Mouse (Mus musculus) forebrain, embryonic 10.5 days (tissue): ENCODE data around the gene Slc9a9. TPM values are rescaled to one million over a fixed set of nuclear protein-coding genes. Genes with fewer than 3 reads are reported as not detected.

Experiments used
- DNase-seq: peaks from one replicate; pipeline ENCODE4 v3.0.0-alpha.2; 2017; ENCODE audit warnings: low spot score; ENCODE audit errors: extremely low spot score
- H3K27ac ChIP-seq: fragments of 300-500 bp; sonication (generic); 2 replicates; pipeline ENCODE4 v1.5.1; 2016; ENCODE audit warnings: mild to moderate bottlenecking
- H3K27me3 ChIP-seq: fragments of 300-500 bp; sonication (generic); 2 replicates; pipeline ENCODE4 v1.6.1; 2016; ENCODE audit warnings: mild to moderate bottlenecking; ENCODE audit not compliant: poor library complexity, severe bottlenecking
- H3K36me3 ChIP-seq: fragments of 300-500 bp; sonication (generic); replicated peaks from 2 replicates; pipeline ENCODE4 v1.6.1; 2016; ENCODE audit warnings: mild to moderate bottlenecking, moderate library complexity
- H3K4me1 ChIP-seq: fragments of 300-500 bp; sonication (generic); 2 replicates; pipeline ENCODE4 v1.6.1; 2016
- H3K4me3 ChIP-seq: fragments of 300-500 bp; sonication (generic); 2 replicates; pipeline ENCODE4 v1.5.1; 2016; ENCODE audit warnings: mild to moderate bottlenecking, moderate library complexity
- H3K9me3 ChIP-seq: fragments of 300-500 bp; sonication (generic); 2 replicates; pipeline ENCODE4 v1.6.1; 2016; ENCODE audit warnings: mild to moderate bottlenecking, moderate library complexity
- WGBS: fragments of 180-500 bp; shearing (Covaris S2); methylation state at CpG from one replicate; pipeline ENCODE4 v1.1.7; 2016; 5-methylcytosine and 5-hydroxymethylcytosine counted together
- polyA plus RNA-seq: library from polyadenylated mRNA; unstranded; fragments of >200 nt; fragmentation: Nextera tagmentation; extraction: Ambion mirVana; gene quantifications from 2 replicates; pipeline ENCODE4 v1.2.1, GENCODE M21; 2016

Slc9a9 gene
- polyA plus RNA-seq, 1 experiment from 2014 or later: 1.2 TPM

DNA sequence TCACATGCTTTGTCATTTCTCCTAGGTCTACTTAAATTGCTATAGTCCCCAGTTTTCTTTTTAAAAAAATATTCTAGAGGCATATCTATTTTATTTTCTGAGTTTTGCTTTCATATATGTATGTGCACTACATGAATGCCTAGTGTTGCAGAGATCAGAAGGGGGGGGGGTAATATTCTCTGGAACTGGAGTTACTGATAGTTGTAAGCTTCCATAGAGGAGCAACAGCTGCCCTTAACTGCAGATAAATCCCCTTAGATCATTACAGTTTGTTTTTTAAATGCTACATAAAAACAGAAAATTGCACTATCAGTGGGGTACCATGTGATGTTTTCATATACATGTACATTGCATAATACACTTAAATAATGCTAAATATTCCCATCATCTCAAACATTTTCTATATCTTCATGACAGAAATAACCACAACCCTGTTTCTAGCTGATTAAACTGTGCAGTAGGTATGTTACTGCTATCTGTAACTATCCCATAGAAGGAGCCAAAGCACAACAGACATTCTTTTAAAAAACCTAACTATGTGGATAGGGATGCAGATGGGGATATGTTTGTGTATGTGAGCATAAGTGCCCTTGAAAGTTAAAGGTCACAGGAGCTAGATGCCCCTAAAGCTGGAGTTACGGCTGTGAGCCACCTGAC is 17.6 kb downstream of the Slc9a9 start:
- Histone ChIP-seq H3K27ac (no peak overlapping the region), H3K4me3 (no peak overlapping the region), H3K27me3 (no peaks in the 10 kb centered on the region), H3K36me3 (no peaks in the 10 kb centered on the region), H3K4me1 (peaks cover 7% of the 10 kb centered on the region; the same call in 1 of the 2 replicates), H3K9me3 (no peaks in the 10 kb centered on the region)
- no peak for DNase-seq
- WGBS: 95% methylated on average over 1 of the region's 1 CpGs

DNA sequence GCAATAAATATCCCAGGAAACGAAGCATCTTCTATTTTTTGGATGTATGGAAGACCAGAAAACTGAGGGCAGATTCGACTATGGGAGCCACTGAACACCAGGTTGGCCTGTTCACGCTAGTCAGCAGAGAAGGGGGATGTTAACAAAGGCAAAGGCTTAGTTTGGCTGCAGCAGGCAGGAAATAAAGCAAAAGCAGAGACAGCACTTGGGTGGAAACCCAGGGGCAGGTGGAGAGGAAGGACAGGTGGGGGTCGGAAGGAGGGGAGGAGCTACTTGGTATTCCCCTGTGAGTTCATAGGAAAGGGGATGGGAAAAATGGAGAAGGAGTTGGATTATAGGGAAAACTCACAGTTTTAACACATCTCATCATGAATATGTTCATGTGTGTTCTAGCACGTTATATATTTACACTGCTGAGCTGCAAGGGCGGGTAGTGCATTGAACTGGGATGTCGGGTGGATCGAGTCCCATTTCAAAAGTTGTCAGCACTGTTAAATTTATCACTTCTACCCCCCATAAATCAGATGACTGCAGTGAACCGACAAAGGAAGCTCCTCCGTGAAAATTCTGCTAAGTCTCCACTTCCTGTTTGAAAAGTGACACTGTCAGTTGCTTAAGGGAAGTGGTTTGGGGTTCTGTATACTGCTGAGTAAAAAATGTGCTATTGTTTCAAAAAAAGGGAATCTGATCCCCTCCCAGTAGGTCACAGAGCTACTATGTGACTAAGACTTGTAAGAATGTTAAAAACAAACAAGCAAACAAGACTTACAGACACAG is 21.8 kb downstream of the Slc9a9 start:
- Histone ChIP-seq H3K4me3 (no peak overlapping the region), H3K27ac (no peak overlapping the region), H3K36me3 (no peaks in the 10 kb centered on the region), H3K27me3 (no peaks in the 10 kb centered on the region), H3K4me1 (peaks cover 8% of the 10 kb centered on the region; the same call in 1 of the 2 replicates), H3K9me3 (no peaks in the 10 kb centered on the region)
- no peak for DNase-seq
- 69% methylated on average over 10 of the region's 10 CpGs for WGBS

DNA sequence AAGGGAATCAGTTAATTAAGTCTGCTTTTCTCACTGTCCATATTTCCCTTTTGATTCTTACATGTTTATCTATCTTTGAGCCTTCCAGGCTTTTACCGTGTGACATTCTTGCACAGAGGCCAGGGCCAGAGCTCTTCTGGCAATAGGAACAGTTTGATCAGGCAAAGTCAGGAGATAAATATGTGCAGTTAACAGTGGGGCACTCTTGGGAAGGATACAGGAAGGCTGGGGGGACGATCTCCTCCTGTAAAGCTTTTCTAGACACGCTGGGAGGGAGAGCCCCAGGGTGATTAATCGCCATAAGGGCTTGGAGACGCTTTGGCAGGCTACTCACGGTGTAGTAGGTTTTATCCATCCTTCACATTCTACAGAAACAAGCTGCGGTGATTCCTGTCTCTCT is 22.4 kb downstream of the Slc9a9 start:
- Histone ChIP-seq H3K27me3 (no peaks in the 10 kb centered on the region), H3K27ac (no peak overlapping the region), H3K4me1 (peaks cover 8% of the 10 kb centered on the region; the same call in 1 of the 2 replicates), H3K36me3 (no peaks in the 10 kb centered on the region), H3K4me3 (no peak overlapping the region), H3K9me3 (no peaks in the 10 kb centered on the region)
- DNase-seq: no peak
- WGBS: 54% methylated on average over 7 of the region's 7 CpGs

DNA sequence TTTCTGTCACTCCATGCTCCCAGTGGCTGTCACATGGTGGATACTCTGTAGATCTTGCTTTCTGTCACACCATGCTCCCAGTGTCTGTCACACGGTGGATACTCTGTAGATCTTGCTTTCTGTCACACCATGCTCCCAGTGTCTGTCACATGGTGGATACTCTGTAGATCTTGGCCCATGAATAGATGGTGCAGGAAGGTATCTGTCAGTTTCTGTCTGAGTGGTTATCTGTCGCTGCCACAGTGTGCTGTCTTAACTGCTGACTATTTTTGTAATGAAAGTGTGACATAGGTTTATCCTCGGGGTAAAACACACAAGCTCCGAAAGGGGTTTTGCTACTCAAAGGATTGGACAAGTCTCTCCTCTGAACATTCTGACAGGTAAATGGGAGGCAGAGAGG is 24.5 kb downstream of the Slc9a9 start:
- no peak for DNase-seq
- Histone ChIP-seq H3K27ac (no peak overlapping the region), H3K36me3 (no peaks in the 10 kb centered on the region), H3K4me1 (peaks cover 8% of the 10 kb centered on the region; the same call in 1 of the 2 replicates), H3K9me3 (no peaks in the 10 kb centered on the region), H3K27me3 (no peaks in the 10 kb centered on the region), H3K4me3 (no peak overlapping the region)
- 87% methylated on average over 4 of the region's 4 CpGs for WGBS

DNA sequence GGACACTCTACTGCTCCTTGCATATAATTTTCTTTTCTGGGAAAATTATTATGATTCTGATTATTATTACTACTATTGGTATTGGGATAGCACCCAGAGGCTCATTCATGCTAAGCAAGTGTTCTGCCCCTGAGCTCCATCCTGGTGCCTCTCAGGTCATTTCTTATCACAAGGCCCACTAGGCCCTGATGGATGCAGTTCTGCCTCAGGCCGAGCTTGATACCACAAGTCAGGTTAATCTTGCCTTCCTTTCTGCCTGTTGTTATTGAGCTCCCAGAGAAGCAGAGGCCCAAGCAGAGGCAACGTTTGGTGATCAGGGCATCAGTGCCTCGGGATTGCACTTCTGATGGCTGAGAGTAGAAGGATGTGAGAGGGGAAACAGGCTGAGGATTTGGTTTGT is 25.3 kb downstream of the Slc9a9 start:
- Histone ChIP-seq H3K36me3 (no peaks in the 10 kb centered on the region), H3K9me3 (no peaks in the 10 kb centered on the region), H3K4me1 (peaks cover 8% of the 10 kb centered on the region; the same call in 1 of the 2 replicates), H3K4me3 (no peak overlapping the region), H3K27ac (no peak overlapping the region), H3K27me3 (no peaks in the 10 kb centered on the region)
- DNase-seq: no peak
- 81% methylated on average over 3 of the region's 3 CpGs for WGBS

DNA sequence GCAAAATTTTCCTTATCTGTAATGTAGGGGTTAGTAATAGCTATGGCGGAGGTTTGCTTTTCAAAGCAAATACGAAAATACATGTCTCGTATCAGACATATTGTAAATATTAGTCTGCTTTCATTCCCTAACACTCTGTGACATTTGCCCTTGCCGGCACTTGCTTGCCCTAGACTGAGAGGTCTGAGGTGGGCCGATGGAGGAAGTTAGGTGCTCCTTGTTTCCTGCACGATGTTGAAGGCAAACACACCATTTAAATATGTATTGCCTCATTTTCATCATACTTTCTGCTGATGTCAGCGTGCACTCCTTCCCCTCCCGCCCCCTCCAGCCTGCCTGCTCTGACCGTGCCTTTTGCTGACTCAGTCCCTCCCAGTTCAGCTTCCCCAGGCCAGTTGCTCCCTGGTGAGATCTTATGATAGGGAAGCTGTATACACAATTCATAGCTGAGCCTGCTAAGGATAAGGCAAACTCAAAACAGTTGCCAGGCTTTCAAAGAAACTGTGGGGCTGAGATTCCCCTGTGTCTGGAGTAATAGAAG is 26.9 kb downstream of the Slc9a9 start:
- no peaks in the 10 kb centered on the region for H3K27me3 ChIP-seq
- WGBS: 79% methylated on average over 9 of the region's 9 CpGs
- peaks cover 19% of the 10 kb centered on the region for H3K4me1 ChIP-seq
- H3K4me3 ChIP-seq: no peak overlapping the region
- H3K36me3 ChIP-seq: no peaks in the 10 kb centered on the region
- no peak for DNase-seq
- no peak overlapping the region for H3K27ac ChIP-seq
- H3K9me3 ChIP-seq: no peaks in the 10 kb centered on the region

DNA sequence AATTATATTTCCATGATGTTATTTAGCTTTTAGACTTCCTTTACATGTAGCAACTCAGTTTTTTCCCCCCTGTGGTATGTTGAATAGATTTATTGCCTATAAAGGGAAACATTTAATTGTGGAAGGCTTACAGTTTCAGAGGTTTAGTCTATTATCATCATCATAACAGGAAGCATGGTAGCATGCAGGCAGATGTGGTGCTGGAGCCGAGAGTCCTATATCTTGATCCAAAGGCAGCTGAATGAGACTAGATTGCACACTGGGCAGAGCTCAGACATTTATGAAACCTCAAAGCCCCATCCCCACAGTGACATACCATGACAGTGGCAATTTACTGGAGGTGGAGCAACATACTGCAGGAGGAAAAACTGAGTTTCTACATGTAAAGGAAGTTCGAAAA is 28.5 kb downstream of the Slc9a9 start:
- peaks cover 21% of the 10 kb centered on the region for H3K4me1 ChIP-seq
- no peaks in the 10 kb centered on the region for H3K36me3 ChIP-seq
- H3K27ac ChIP-seq: no peak overlapping the region
- H3K27me3 ChIP-seq: no peaks in the 10 kb centered on the region
- no peak overlapping the region for H3K4me3 ChIP-seq
- H3K9me3 ChIP-seq: no peaks in the 10 kb centered on the region
- WGBS: 88% methylated on average over 2 of the region's 2 CpGs
- DNase-seq: no peak

DNA sequence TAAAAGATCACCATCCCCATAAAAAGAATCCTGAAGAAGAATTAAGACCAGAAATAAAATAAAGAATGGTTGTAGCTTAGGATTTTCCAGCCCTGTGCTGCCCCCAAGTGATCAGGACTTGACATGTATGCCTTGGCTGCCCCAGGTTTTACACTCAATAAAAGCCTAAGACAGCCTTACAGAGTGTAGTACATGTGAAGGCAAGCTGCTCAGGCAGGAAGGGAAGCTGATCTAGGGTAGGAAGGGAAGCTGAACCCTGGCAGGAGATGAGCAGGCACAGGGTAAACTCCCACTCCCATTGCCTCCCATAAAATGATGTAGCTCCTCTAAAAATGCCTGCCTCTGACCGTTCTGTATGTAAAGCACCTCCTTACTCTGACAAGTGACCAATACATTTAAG is 30.8 kb downstream of the Slc9a9 start:
- Histone ChIP-seq H3K27me3 (no peaks in the 10 kb centered on the region), H3K9me3 (no peaks in the 10 kb centered on the region), H3K27ac (no peak overlapping the region), H3K4me3 (no peak overlapping the region), H3K4me1 (peaks cover 21% of the 10 kb centered on the region), H3K36me3 (no peaks in the 10 kb centered on the region)
- DNase-seq: no peak
- WGBS: 76% methylated on average over 1 of the region's 1 CpGs

DNA sequence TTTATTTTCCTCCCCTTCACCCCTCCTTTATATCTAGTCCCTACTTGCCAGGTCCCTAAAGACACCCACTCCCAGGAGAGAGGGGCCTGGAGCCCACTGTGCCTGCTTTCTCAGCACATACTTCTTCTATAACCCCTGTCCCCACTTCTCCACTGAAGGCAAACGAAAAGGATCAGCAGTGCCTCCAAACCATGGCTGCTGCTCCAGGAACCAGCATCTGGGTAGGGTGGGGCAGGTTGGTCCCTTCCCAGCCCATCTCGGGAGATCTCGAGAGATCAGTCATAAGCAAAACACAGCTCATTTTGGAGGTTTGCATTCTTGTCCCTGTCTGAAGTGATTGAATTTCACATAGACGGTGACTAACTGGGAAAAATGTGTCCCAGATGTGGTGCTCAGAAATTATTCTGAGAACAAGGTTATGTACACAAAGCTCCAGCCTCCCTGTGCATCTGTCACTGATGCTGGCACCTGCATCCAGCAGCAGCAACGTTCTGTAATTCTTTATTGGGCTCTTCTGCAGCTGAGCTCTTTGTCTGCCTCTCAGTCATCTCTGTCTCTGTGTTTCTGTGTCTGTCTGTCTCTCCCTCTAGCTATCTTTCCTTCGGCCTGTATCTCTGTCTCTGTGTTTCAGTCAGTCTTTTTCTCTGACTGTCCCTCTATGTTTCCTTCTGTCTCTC is 31.6 kb downstream of the Slc9a9 start:
- Histone ChIP-seq H3K9me3 (no peaks in the 10 kb centered on the region), H3K27ac (peak overlapping the region; percentile 48)
- 64% methylated on average over 6 of the region's 6 CpGs for WGBS

DNA sequence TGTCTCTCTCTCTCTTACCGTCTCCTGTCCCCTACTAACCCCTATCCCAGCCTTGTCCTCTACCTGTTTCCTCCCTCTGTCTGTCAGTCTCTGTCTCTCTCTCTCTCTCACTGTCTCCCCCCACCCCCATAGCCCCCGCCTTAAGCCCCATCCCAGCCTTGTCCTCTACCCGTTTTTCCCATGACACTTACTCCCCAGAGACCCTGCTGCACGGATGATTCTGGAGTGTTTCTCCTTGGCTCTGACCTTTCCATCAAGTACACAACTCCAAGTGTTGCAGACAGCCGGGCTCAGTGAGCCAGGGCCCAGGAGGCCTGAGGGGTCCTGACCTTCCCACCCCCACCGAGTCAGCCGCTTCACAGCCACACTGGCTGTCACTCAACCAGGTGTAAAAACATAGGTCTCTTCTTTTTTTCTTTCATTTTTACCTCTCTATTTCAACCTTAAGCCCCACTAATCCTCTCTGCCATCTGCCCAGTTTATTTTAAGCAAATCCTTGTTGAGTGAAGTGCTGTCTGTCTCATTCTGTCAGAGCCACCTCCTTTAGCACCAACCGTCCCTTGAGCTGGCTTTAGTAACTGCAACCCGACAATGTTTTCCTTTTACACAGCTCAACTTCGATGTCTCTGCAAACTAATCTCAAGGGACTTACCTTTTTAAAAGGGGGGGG is 32.4 kb downstream of the Slc9a9 start:
- Histone ChIP-seq H3K4me3 (no peak overlapping the region), H3K9me3 (no peaks in the 10 kb centered on the region), H3K27me3 (no peaks in the 10 kb centered on the region), H3K4me1 (peaks cover 21% of the 10 kb centered on the region), H3K36me3 (no peaks in the 10 kb centered on the region), H3K27ac (peak overlapping the region; percentile 35; the same call in 1 of the 2 replicates)
- DNase-seq: no peak
- 49% methylated on average over 10 of the region's 10 CpGs for WGBS

More for the DNA sequence above, 31.6 kb downstream of the Slc9a9 start:
- Histone ChIP-seq H3K27me3 (no peaks in the 10 kb centered on the region), H3K4me3 (no peak overlapping the region), H3K4me1 (peaks cover 21% of the 10 kb centered on the region), H3K36me3 (no peaks in the 10 kb centered on the region)
- DNase-seq: no peak

DNA sequence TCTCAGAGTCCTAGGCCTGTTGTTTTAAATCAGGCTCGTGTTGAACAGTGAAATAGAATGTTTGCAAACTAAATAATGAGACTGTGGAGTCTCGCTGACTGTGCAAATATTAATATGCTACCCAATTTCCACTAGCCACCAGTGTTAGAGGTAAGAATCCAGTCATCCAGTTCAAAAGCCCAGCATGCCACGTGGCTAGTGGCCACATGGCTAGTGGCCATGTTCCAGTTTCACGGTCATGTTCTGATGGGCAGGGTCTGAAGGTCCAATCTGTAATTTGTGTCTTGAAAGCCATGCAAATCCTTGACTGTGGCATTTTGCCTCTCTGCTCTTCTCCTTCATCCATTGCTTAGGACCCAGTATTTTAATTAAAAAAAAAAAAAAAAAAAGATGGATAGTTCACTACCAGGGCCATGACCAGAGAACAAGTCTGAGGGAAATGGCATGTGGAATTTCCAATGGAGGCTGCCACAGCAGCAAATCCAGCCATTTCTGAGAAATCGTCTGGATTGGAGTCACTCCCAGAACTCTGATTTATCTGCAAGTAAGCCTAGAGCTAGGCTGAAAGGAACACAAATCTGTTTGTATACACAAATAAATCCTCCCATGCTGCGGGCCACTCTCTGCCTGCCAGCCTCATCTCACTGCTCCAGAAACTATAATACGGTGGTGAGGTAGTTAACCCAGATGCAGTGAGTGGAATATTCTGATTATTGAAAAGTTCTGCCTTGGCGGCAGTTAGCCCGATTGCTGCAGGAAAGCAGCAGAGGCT is 35.5 kb downstream of the Slc9a9 start:
- peaks cover 21% of the 10 kb centered on the region for H3K4me1 ChIP-seq
- DNase-seq: no peak
- WGBS: 88% methylated on average over 9 of the region's 9 CpGs

DNA sequence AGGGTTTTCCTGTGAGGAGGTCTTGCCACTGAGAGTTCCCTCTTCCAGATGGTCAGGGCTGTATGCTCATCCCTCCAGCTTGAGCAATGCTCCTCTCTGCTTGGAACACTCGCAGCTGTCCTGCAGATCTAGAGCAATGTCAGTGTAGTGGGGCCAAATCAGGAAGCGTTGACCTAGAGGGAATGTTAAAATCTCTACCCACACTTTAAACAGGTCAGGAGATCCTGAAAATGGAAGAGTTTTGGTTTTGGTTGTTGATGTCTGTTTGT is 36.0 kb downstream of the Slc9a9 start:
- no peak for DNase-seq
- WGBS: 91% methylated on average over 2 of the region's 2 CpGs

More for the DNA sequence above, 35.5 kb downstream of the Slc9a9 start:
- H3K36me3 ChIP-seq: no peaks in the 10 kb centered on the region
- H3K27ac ChIP-seq: no peak overlapping the region
- no peaks in the 10 kb centered on the region for H3K27me3 ChIP-seq
- no peak overlapping the region for H3K4me3 ChIP-seq
- H3K9me3 ChIP-seq: no peaks in the 10 kb centered on the region

More for the DNA sequence above, 36.0 kb downstream of the Slc9a9 start:
- Histone ChIP-seq H3K27me3 (no peaks in the 10 kb centered on the region), H3K9me3 (no peaks in the 10 kb centered on the region), H3K36me3 (no peaks in the 10 kb centered on the region), H3K4me3 (no peak overlapping the region), H3K27ac (no peak overlapping the region), H3K4me1 (peaks cover 18% of the 10 kb centered on the region)
